Mouse (Mus musculus) liver, adult 2 months (tissue): ENCODE measurements around the gene Plek.

Source experiments
- CTCF ChIP-seq: fragments of 200-500 bp; IDR thresholded peaks from 2 replicates; pipeline ENCODE4 v1.5.1; 2011; ENCODE audit warnings: low read depth, low read length, control low read depth
- POLR2A ChIP-seq: fragments of 200-500 bp; IDR thresholded peaks from 2 replicates; pipeline ENCODE4 v1.6.1; 2011; ENCODE audit warnings: low read length, control low read depth; ENCODE audit not compliant: insufficient read depth; ENCODE audit errors: extremely low read depth

GRCm38 (mm10) chr11:17003757-17004156 lies 48.4 kb downstream of the Plek start:
- TF ChIP-seq CTCF: no peak
- no peak for TF ChIP-seq POLR2A
